Mouse (Mus musculus) G1E (cell line): ENCODE results near the gene Tent4b.

ENCODE experiments used
- CTCF ChIP-seq: IDR thresholded peaks from 2 replicates; pipeline ENCODE4 v1.5.1; 2012; ENCODE audit warnings: low read depth, low read length, inconsistent platforms, mixed read lengths
- GATA1 ChIP-seq: IDR thresholded peaks from 2 replicates; pipeline ENCODE4 v1.6.1; 2012; ENCODE audit warnings: borderline replicate concordance, low read length, inconsistent platforms, mixed read lengths
- GATA2 ChIP-seq: IDR thresholded peaks from 2 replicates; pipeline ENCODE4 v1.6.1; 2012; ENCODE audit warnings: low read depth, low read length, inconsistent platforms, borderline replicate concordance
- POLR2AphosphoS5 ChIP-seq: IDR thresholded peaks from 2 replicates; pipeline ENCODE4 v1.6.1; 2012; ENCODE audit warnings: low read depth, low read length, inconsistent platforms; ENCODE audit not compliant: insufficient replicate concordance
- TAL1 ChIP-seq: conservative IDR thresholded peaks from 2 replicates; pipeline ENCODE4 v1.6.1; 2012; ENCODE audit warnings: low read depth, low read length, inconsistent platforms, mixed read lengths

GRCm38 (mm10) chr8:88258544-88258943, 59.5 kb downstream of the Tent4b start:
- TF ChIP-seq CTCF = no peak
- TF ChIP-seq GATA2 = no peak
- TF ChIP-seq GATA1 = no peak
- no peak for TF ChIP-seq TAL1
- no peak for TF ChIP-seq POLR2AphosphoS5
